Mouse (Mus musculus) WW6 (cell line): Measurements from ENCODE around the gene Mrpl36.

Experiments used
- DNase-seq: peaks from one replicate; pipeline ENCODE4 v3.0.0-alpha.2; 2013; ENCODE audit warnings: low read depth, low spot score

The Mrpl36 gene

GRCm38 (mm10) chr13:73327827-73328698 lies at the start of gene Mrpl36, which contains the start of gene Ndufs6:
Gene Mrpl36 (plus strand): TSS chr13:73328513.
Gene Ndufs6 (minus strand): TSS chr13:73328542.
- DNase-seq: peak; percentile 77

DNA sequence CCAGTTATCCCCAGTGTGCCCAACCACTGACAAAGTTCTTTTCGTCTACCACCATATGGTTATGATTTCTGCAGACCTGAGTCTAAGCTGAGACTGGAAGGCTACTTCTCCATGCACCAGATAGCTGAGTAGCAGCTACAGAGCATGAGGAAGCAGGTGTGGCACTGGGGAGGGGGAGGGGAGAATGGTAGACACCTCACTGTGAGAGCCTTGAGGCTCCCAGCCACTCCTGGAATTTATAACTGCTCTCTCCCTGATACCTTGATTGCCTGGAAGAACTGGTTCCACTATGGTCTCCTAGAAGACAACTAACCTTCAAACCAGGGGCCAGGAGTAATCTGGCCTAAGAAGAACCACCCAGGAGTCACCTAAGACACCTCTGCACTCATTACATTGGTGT lies 49.1 kb upstream of the Mrpl36 start:
- DNase-seq: no peak

DNA sequence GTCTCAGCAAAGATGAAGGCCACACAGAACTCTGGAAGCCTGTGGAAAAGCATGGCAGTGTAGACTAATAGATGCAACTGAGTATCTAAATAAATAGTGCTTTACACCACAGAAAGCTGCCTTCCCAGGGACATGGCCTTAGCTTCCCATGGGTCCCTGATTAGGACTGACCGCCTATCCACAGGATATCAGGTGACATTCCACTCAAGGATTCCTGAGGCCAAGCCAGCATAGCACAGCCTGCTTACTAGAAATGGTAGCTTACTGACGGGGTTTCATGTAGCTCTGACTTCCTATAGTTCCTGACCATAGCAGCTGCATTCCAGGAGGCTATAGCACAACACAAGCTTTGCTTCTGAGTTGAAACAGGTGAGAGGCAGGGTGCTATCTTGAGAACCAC lies 45.9 kb upstream of the Mrpl36 start:
- DNase-seq: no peak

DNA sequence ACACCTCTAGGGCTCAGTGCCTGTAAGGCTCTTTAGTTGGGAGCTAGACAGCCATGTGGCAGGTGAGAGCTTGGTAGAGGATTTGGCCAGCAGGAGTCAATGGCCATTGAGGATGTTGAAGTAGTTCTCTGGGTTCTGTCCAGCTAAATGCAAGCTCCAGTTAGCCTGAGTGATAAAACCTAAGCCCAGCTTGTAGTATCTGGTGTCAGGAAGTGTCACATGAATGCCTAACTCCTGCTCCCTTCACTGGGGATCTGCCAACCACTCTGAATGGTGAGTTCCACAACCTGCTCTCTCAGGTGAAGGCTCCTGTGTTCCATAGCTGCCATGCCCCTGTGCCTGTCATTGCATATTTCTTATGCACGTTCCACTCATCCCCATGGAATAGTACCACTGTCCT lies 44.8 kb upstream of the Mrpl36 start:
- no peak for DNase-seq

GRCm38 (mm10) chr13:73290206-73290605 lies 38.1 kb upstream of the Mrpl36 start:
- no peak for DNase-seq

GRCm38 (mm10) chr13:73291102-73291501 lies 37.2 kb upstream of the Mrpl36 start:
- no peak for DNase-seq

DNA sequence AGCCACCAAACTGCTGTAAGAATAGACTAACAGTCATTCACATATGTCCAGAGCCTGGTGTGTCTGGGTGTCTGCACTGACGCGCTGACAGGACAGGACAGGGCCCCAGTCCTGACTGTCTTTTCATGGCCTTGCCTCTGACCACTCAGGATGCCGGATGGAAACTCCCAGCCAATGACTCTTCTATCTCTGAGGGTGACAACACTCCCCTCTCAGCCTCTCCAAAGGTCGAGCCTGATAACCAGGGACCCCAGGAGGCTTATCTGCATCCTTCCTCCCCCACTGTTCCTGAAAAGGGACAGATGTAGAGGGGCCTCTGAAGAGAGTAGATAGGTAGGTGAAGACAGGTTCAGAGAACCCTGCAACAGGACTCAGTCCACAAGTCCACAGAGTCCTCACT lies 29.6 kb upstream of the Mrpl36 start:
- DNase-seq: no peak

DNA sequence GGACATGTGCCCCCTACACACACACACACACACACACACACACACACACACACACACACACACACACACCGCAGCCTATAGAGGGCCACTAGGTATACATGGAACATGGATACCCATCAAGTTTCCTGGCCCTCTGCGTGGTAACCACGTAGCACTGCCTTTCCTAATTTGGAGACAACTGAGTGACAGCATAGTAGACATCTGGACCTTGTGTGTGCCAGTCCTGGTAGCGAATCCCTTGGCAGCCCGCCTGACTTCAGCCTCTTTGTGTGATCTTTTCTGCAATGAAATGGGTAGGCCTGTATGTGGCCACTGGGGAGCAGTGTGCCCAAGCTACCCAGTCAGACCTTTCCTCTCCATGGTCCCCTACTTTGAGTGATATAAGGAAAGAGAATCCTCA lies 29.0 kb upstream of the Mrpl36 start:
- no peak for DNase-seq

- no peak for DNase-seq
Measured at GRCm38 (mm10) chr13:73304729-73305128, 23.6 kb upstream of the Mrpl36 start.

- no peak for DNase-seq
Measured at GRCm38 (mm10) chr13:73305398-73306084, 22.8 kb upstream of the Mrpl36 start.

DNA sequence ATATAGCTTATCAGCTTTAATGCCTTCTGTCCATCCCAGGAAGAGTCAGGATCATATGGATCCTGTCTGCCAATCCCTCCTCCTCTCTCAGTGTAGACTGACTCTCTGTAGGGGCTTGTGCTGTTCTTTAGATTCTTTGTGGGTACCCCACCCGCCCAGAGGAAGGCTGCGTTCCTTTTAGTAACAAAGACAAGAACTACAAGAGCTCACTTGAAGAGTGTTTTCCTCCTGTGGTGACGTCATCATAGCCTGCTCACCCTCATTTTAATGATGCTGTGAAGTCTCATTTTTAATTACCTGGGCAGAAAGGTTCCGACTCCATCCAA lies 22.3 kb upstream of the Mrpl36 start:
- no peak for DNase-seq

- no peak for DNase-seq
Measured at GRCm38 (mm10) chr13:73306430-73306829, 21.9 kb upstream of the Mrpl36 start.

DNA sequence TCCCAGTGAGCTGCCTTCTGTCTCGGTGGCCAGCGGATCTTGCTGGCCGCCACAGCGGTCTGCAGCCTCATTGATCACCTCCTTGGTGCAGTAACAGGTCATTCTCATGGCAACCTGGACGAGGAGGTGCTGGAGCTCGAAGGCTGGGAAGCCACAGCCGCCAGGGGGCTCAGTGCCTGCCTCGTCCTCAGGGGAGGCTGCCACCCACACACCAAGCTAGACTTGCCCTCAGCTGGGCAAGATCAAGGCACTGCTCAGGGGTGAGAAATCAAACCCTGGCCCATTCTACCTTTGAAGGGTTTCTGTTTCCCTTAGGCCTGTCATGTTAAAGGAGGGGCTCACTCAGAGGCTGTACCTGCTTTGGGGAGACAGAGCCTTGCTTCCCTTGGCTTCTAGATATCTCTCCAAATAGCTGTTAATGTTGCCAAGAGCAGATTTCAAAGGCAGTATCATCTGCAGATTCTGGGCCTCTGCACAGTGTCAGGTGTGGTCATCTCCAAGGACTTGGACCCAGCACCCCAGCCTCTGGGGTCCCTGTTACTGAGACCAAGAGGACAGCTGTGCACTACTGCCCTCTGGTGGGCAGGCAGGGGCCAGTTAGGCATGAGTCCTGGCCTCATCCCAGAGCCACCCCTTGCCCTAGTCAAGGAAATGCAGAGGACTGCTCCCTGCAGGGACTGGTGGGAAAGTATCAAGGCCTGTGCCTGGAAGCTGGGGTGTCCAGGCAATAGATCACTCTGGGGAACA lies 18.0 kb upstream of the Mrpl36 start:
- peak; percentile 42 for DNase-seq

GRCm38 (mm10) chr13:73320048-73320447 lies 8.3 kb upstream of the Mrpl36 start:
- DNase-seq: no peak

DNA sequence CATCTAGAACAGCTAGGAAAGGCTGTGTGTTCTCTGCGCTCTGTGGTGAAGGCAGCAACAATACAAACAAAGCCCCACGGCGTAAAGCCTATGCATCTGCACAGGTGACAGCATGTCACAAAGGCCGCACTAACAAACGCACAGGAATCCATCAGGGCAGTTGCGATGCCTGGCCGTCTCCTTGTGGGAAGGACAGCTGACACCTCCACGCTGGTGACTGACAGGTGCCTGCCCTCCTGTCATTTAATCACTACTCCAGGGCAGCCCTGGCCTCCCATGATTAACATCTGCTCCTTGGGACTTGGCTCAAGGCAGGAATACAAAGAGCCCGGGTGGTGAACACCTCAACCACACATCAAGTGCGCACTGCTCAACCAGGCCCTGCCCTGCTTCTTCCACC lies 5.7 kb upstream of the Mrpl36 start:
- DNase-seq: no peak

- no peak for DNase-seq
Measured at GRCm38 (mm10) chr13:73323406-73323805, 4.9 kb upstream of the Mrpl36 start.

DNA sequence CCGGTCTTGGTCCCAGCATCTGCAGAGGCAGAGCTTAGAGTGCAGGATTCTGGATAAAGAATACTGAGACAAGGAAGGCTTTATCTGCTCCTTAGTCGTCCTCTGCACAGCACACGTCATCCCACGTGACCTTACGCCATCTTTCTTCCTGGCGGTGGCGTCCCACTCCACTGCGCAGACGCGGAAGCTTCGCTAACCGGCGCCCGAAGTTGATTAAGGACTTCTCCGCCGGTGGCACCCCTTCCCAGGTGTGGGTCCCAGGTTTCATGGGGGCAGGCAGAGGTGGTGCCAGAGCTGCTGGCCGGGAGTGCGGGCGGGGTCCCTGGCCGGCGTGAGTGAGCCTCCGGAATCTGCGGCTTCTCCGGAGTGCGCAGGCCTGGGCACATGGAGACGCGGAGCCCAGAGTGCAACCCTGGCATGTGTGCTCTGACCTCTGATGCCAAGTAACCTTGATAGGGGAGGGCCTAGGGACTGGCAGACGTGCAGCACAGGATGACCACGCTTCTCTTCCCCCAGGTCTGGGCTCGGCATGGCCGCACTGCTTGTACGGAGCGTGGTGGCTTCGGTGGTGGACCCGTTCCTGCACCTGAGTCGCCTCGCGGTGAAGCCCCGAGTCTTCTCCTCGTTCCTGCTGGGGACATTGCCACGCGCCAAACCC lies 2.7 kb downstream of the Mrpl36 start:
- DNase-seq: peak; percentile 67

DNA sequence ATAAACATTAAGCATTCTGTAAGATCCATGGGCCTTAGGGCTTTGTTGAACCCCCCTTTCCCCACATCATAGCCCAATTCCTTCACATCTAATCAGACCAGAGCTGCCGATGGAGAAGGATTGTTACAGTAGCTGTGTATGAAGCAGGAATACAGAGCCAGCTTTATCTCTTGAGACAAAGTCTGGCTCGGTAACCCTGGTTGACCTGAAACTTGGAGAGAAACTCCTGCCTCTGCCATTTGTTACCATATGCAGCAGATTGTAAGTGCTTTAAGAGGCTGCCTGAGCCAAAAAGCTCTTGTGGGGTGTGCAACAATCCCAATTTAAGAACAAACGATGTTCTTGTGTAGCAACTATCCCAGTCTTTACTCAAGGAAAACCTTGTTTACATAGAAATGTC lies 3.4 kb downstream of the Mrpl36 start:
- no peak for DNase-seq

DNA sequence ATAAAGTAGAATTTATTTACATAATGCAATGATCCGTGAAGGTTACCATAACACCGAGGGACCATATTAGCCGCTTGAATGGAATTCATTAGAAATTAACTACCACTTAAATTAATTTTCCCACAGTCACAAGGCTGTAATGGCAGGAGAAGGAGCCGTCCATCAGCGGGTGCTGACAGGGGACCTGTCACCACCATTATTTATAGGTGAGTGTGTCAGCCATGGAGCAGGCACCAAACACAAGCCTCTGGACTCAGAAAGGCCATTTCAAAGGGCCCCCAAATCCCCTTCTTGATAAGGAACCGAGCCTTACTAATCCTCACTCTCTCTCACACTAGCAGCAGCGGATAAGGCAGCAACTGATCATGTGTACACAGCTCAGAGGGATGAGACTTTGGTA lies 8.4 kb downstream of the Mrpl36 start:
- DNase-seq: no peak

GRCm38 (mm10) chr13:73345102-73345890 lies 17.0 kb downstream of the Mrpl36 start:
- peak; percentile 57 for DNase-seq

DNA sequence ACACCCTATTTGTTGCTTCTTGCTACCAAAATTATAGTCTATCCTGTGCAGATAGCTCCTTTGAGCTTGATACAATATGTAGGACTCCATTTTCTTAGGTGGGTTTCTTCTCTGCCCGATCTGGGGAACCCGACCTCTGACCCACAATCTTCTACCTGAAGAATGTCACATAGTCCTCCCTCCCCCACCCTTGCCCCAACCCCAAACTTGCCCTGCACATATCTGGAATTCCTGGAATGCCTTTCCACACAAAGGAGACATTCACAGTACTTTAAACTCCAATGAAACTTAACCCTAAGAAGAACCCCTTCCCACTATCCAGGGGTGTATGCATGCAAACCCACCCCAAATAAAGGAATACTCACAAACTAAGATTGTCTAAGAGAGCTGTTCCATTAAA lies 17.8 kb downstream of the Mrpl36 start:
- DNase-seq: peak; percentile 57
